Comparison of ENCODE assay signal across 8 mouse cellular contexts in genomic region chr12:104426915-104427314, GRCm38 (mm10). TPM values are rescaled to one million over a fixed set of nuclear protein-coding genes. Genes with fewer than 3 reads are reported as not detected.
DNase-seq lines count a peak whose midpoint lies in the region; ATAC-seq lines count a peak whose summit lies in the region.

No protein-coding gene starts in this region.

- ATAC-seq in forebrain, embryonic 14.5 days: peak; percentile 34; the same call in 1 of the 2 replicates
- peak; percentile 63; the same call in 1 of the 2 replicates for ATAC-seq in neural tube, embryonic 12.5 days (ENCODE audit: low FRiP score, low read depth)

- DNase-seq in cerebellum, adult 18-20 months: peak; percentile 21 to 39
- no peak for DNase-seq in cerebellum, adult 11 months
- DNase-seq in urinary bladder, postnatal 14 days (ENCODE audit: low spot score): peak; percentile 22
- DNase-seq in urinary bladder, adult 18-20 months (ENCODE audit: low spot score in 2 of 2): no peak
- DNase-seq in forebrain, embryonic 14.5 days (ENCODE audit: low spot score): peak; percentile 72
- peak; percentile 81 for DNase-seq in limb, embryonic 10.5 days (ENCODE audit: low spot score)
- no peak for DNase-seq in gastrocnemius, postnatal 36 days

- no peak overlapping the region for H3K9ac ChIP-seq in forebrain, embryonic 14.5 days (ENCODE audit: low read length)
- no peak overlapping the region for H3K9ac ChIP-seq in neural tube, embryonic 12.5 days

- H3K9me3 ChIP-seq in forebrain, embryonic 14.5 days (replicated peaks; ENCODE audit: control insufficient read depth, low read length): no peaks in the 10 kb centered on the region
- no peaks in the 10 kb centered on the region for H3K9me3 ChIP-seq in limb, embryonic 10.5 days (replicated peaks)
- H3K9me3 ChIP-seq in neural tube, embryonic 12.5 days: no peaks in the 10 kb centered on the region

- no peaks in the 10 kb centered on the region for H3K27me3 ChIP-seq in forebrain, embryonic 14.5 days (replicated peaks; ENCODE audit: control insufficient read depth, insufficient read depth, low read length)
- H3K27me3 ChIP-seq in limb, embryonic 10.5 days (ENCODE audit: low read depth, poor library complexity, severe bottlenecking): no peaks in the 10 kb centered on the region
- no peaks in the 10 kb centered on the region for H3K27me3 ChIP-seq in neural tube, embryonic 12.5 days (replicated peaks)

- H3K4me3 ChIP-seq in forebrain, embryonic 14.5 days (ENCODE audit: low read depth, low read length): no peak overlapping the region
- no peak overlapping the region for H3K4me3 ChIP-seq in limb, embryonic 10.5 days
- no peak overlapping the region for H3K4me3 ChIP-seq in neural tube, embryonic 12.5 days

- H3K36me3 ChIP-seq in forebrain, embryonic 14.5 days (ENCODE audit: control insufficient read depth, insufficient read depth, low read length): no peaks in the 10 kb centered on the region
- H3K36me3 ChIP-seq in limb, embryonic 10.5 days: no peaks in the 10 kb centered on the region
- no peaks in the 10 kb centered on the region for H3K36me3 ChIP-seq in neural tube, embryonic 12.5 days

- 5% methylated on average over 7 of the region's 7 CpGs for WGBS in forebrain, embryonic 14.5 days
- 10% methylated on average over 7 of the region's 7 CpGs for WGBS in limb, embryonic 10.5 days
- 11% methylated on average over 7 of the region's 7 CpGs for WGBS in neural tube, embryonic 12.5 days

- no peaks in the 10 kb centered on the region for H3K4me1 ChIP-seq in forebrain, embryonic 14.5 days (ENCODE audit: control insufficient read depth, insufficient read depth, low read length)
- 0 out of 2 replicates have a peak, but pooled peaks cover 5% of the 10 kb centered on the region for H3K4me1 ChIP-seq in limb, embryonic 10.5 days
- H3K4me1 ChIP-seq in neural tube, embryonic 12.5 days: no peaks in the 10 kb centered on the region

- no peak overlapping the region for H3K27ac ChIP-seq in forebrain, embryonic 14.5 days (ENCODE audit: low read depth, low read length)
- H3K27ac ChIP-seq in limb, embryonic 10.5 days: no peak overlapping the region
- no peak overlapping the region for H3K27ac ChIP-seq in neural tube, embryonic 12.5 days

- intact Hi-C loops in gastrocnemius, postnatal 36 days (cut with DNase I): no loop called here

- H3K4me2 ChIP-seq in forebrain, embryonic 14.5 days (ENCODE audit: low read length): no peak overlapping the region
- H3K4me2 ChIP-seq in neural tube, embryonic 12.5 days (replicated peaks): no peak overlapping the region

RNA-seq across cellular contexts. Expression of gene Serpina3n, which starts 20.4 kb away (rescaled TPM):
- polyA plus RNA-seq in forebrain, embryonic 14.5 days (2014; fragmentation: Nextera tagmentation; extraction: Ambion mirVana): 0.10 TPM in 1 of 2 replicates, not detected in the other
- not detected in 2 replicates for polyA plus RNA-seq in limb, embryonic 10.5 days (2016; fragmentation: Nextera tagmentation; extraction: Ambion mirVana)
- polyA plus RNA-seq in neural tube, embryonic 12.5 days (2016; fragmentation: Nextera tagmentation; extraction: Ambion mirVana): 0.09 and 0.15 TPM in 2 replicates
- 1 to 10 TPM; 2.4 to 6.0 TPM for total RNA-seq in gastrocnemius, postnatal 36 days (2021)

RNA-seq across cellular contexts. Expression of gene Gsc, which starts 46.2 kb away (rescaled TPM):
- polyA plus RNA-seq in forebrain, embryonic 14.5 days (2014; fragmentation: Nextera tagmentation; extraction: Ambion mirVana): 0.40 and 0.50 TPM in 2 replicates
- 20.1 and 34.2 TPM in 2 replicates for polyA plus RNA-seq in limb, embryonic 10.5 days (2016; fragmentation: Nextera tagmentation; extraction: Ambion mirVana)
- 0.20 and 0.32 TPM in 2 replicates for polyA plus RNA-seq in neural tube, embryonic 12.5 days (2016; fragmentation: Nextera tagmentation; extraction: Ambion mirVana)
- not detected for total RNA-seq in gastrocnemius, postnatal 36 days (2021)

Comparison
In these comparisons a context has a peak if more than half of its experiments do, and no peak if none do; other contexts are left out.
1. DNase-seq: peak in cerebellum, adult 18-20 months (2 of 2), urinary bladder, postnatal 14 days (single experiment), forebrain, embryonic 14.5 days (single experiment) and limb, embryonic 10.5 days (single experiment); none in cerebellum, adult 11 months (single experiment), urinary bladder, adult 18-20 months (0 of 2) and gastrocnemius, postnatal 36 days (0 of 2).
2. RNA of gene Gsc, which starts 46.2 kb away (polyA plus RNA-seq): 20.1 to 34.2 TPM in limb, embryonic 10.5 days; 0.40 to 0.50 TPM in forebrain, embryonic 14.5 days and 0.20 to 0.32 TPM in neural tube, embryonic 12.5 days; every median in the first group is over 10 times any median in the second.